8 mouse cellular contexts compared by ENCODE assay signal in the genomic region with DNA sequence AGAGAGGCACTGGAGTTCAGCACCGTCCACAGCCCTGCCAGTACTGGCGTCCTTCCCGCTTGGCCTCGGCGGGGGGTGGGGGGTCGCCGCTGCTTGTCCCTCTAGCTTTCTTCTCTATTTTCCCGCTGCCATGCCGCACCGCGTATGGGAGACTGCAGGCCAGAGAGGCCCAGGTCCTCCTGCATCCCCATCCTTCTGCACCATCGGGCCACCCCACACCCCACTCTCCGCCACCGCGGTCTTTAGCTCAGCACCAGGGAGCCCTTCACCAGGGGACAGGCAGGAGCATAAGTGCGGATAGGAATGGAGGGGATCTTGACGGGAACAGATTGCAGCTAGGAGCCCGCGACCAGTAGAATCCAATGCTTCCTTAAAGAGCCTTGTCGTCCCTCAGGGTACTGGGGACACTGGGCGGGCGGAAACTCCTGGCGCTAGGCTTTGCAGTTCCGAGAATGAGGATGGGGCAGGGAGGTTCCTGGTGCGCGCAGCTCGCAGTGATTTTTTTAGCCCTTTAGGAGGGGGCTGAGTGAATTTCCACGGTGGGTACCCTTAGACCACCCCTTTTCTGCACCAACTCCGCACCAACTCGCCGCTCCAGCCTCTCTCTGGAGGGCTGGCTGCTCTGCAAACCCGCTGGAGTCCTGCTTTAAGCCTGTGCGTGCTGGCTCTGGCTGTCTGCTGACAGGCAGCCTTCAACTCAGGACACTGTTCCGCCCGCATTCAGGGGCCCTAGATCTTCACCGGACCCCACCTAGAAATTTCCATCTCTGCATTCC.
A peak's percentile ranks its signal among the peaks of the same experiment; 100 is the strongest.
DNase-seq lines count a peak whose midpoint lies in the region; ATAC-seq and TF ChIP-seq lines count a peak whose summit lies in the region.

No protein-coding gene starts in this region.

- no peaks in the 10 kb centered on the region for H3K9me3 ChIP-seq in midbrain, embryonic 14.5 days (ENCODE audit: control insufficient read depth, low read length)

- H3K4me2 ChIP-seq in midbrain, embryonic 14.5 days (ENCODE audit: low read length) = peak overlapping the region; percentile 93

- H3K9ac ChIP-seq in heart, adult 2 months (ENCODE audit: low read depth, low read length) = no peak overlapping the region
- H3K9ac ChIP-seq in midbrain, embryonic 14.5 days (replicated peaks; ENCODE audit: low read length) = peak overlapping the region; percentile 64

- TF ChIP-seq CTCF in heart, adult 2 months (IDR thresholded peaks at IDR 0.05) = no peak

- peak; percentile 77 for ATAC-seq in midbrain, embryonic 14.5 days (ENCODE audit: low FRiP score, low TSS enrichment)
- no peak for ATAC-seq in monocyte, adult 5-6 weeks (replicated peaks; ENCODE audit: insufficient number of reproducible peaks, low FRiP score, low TSS enrichment, poor library complexity, severe bottlenecking)

- peaks cover 12% of the 10 kb centered on the region for H3K27me3 ChIP-seq in heart, adult 2 months (ENCODE audit: control insufficient read depth, insufficient read depth, low read length)
- peaks cover 32% of the 10 kb centered on the region for H3K27me3 ChIP-seq in midbrain, embryonic 14.5 days (ENCODE audit: control insufficient read depth, insufficient read depth, low read length)

- WGBS in heart, adult 2 months = 1% methylated on average over 36 of the region's 36 CpGs
- WGBS in midbrain, embryonic 14.5 days = 0% methylated on average over 36 of the region's 36 CpGs

- H3K4me1 ChIP-seq in heart, adult 2 months (ENCODE audit: control insufficient read depth, insufficient read depth, low read length) = no peaks in the 10 kb centered on the region
- H3K4me1 ChIP-seq in midbrain, embryonic 14.5 days (ENCODE audit: control insufficient read depth, insufficient read depth, low read length) = peaks cover 19% of the 10 kb centered on the region; the same call in 1 of the 2 replicates

- peak overlapping the region; percentile 18 for H3K4me3 ChIP-seq in heart, adult 2 months
- peak overlapping the region; percentile 48 for H3K4me3 ChIP-seq in midbrain, embryonic 14.5 days (replicated peaks; ENCODE audit: low read depth, low read length)

- peak in 1 of 2 experiments; percentile 21 for DNase-seq in heart, adult 2 months
- no peak for DNase-seq in heart, adult 8-10 months (ENCODE audit: low spot score)
- DNase-seq in brain, adult 2 months (ENCODE audit: low read depth, low spot score) = peak; percentile 12
- DNase-seq in frontal cortex, postnatal 14 days (ENCODE audit: low spot score in 2 of 2) = peak; percentile 7 to 21
- DNase-seq in layer of hippocampus, postnatal 14 days (ENCODE audit: low spot score in 2 of 2) = peak; percentile 19 to 37
- DNase-seq in midbrain, embryonic 14.5 days = peak; percentile 72
- DNase-seq in thymus, postnatal 0 days (ENCODE audit: low spot score) = no peak

- no peak overlapping the region for H3K27ac ChIP-seq in heart, adult 2 months
- peak overlapping the region; percentile 81 for H3K27ac ChIP-seq in midbrain, embryonic 14.5 days (replicated peaks; ENCODE audit: low read depth, low read length)

- H3K36me3 ChIP-seq in heart, adult 2 months (ENCODE audit: control insufficient read depth, insufficient read depth, low read length) = no peaks in the 10 kb centered on the region
- no peaks in the 10 kb centered on the region for H3K36me3 ChIP-seq in midbrain, embryonic 14.5 days (ENCODE audit: control insufficient read depth, insufficient read depth, low read length)

- TF ChIP-seq POLR2A in heart, adult 2 months (IDR thresholded peaks at IDR 0.05; ENCODE audit: insufficient read depth, low read depth, low read length) = no peak

- no peak for TF ChIP-seq EP300 in heart, adult 2 months (IDR thresholded peaks at IDR 0.05; ENCODE audit: insufficient read depth, low read depth, low read length)

- intact Hi-C loops in heart, adult 2 months (cut with DNase I) = no loop called here

- no peaks in the 10 kb centered on the region for H3K79me2 ChIP-seq in heart, adult 2 months (replicated peaks; ENCODE audit: control insufficient read depth, insufficient read depth, low read length)

Comparison
In these comparisons a context has a peak if more than half of its experiments do, and no peak if none do; other contexts are left out.
1. DNase-seq: peak in brain, adult 2 months (single experiment), frontal cortex, postnatal 14 days (2 of 2), layer of hippocampus, postnatal 14 days (2 of 2) and midbrain, embryonic 14.5 days (single experiment); none in heart, adult 8-10 months (single experiment) and thymus, postnatal 0 days (single experiment).